Mouse (Mus musculus): Measurements from ENCODE around the gene Olfr550. TPM values are rescaled to one million over a fixed set of nuclear protein-coding genes. Genes with fewer than 3 reads are reported as not detected.

Gene Olfr550
- total RNA-seq, 2 experiments from 2014 or later = 2.8 to 2.9 TPM

Other genes starting within 250 kb of the Olfr550 start
- 10 to 100 TPM; 12.1 to 12.9 TPM for gene Rrm1, start 129.7 kb upstream of the Olfr550 start, total RNA-seq (2021)
- gene Olfr543, start 89.8 kb upstream of the Olfr550 start, total RNA-seq (2021) = not detected
- not detected for gene Olfr544, start 83.1 kb upstream of the Olfr550 start, total RNA-seq (2021)
- not detected for gene Olfr545, start 71.9 kb upstream of the Olfr550 start, total RNA-seq (2021)
- gene Olfr547, start 36.7 kb upstream of the Olfr550 start, total RNA-seq (2021) = not detected
- not detected for gene Olfr548-ps1, start 30.5 kb upstream of the Olfr550 start, total RNA-seq (2021)
- not detected for gene Olfr549, start 21.6 kb upstream of the Olfr550 start, total RNA-seq (2021)
- gene Trim21, start 6.0 kb upstream of the Olfr550 start, total RNA-seq (2021) = 1 to 10 TPM; 2.5 to 3.2 TPM
- gene Olfr551, start 20.4 kb downstream of the Olfr550 start, total RNA-seq (2021) = not detected
- under 1 TPM in 1 of 2 experiments, not detected in 1; 0.12 TPM for gene Olfr552, start 26.3 kb downstream of the Olfr550 start, total RNA-seq (2021)
- not detected for gene Olfr553, start 46.8 kb downstream of the Olfr550 start, total RNA-seq (2021)
- gene Olfr554, start 67.0 kb downstream of the Olfr550 start, total RNA-seq (2021) = not detected
- gene Olfr555, start 87.4 kb downstream of the Olfr550 start, total RNA-seq (2021) = not detected
- gene Olfr556, start 93.5 kb downstream of the Olfr550 start, total RNA-seq (2021) = under 1 TPM in 1 of 2 experiments, not detected in 1; 0.09 TPM
- gene Trim68, start 115.9 kb downstream of the Olfr550 start, total RNA-seq (2021) = 1 to 10 TPM; 5.5 to 6.4 TPM
- gene Olfr557, start 124.5 kb downstream of the Olfr550 start, total RNA-seq (2021) = under 1 TPM; 0.19 to 0.21 TPM
- gene Olfr558, start 130.8 kb downstream of the Olfr550 start, total RNA-seq (2021) = under 1 TPM; 0.41 to 0.45 TPM
- not detected for gene Olfr33, start 147.6 kb downstream of the Olfr550 start, total RNA-seq (2021)
- not detected for gene Olfr559, start 156.0 kb downstream of the Olfr550 start, total RNA-seq (2021)
- not detected for gene Olfr560, start 187.9 kb downstream of the Olfr550 start, total RNA-seq (2021)
- gene Olfr78, start 188.0 kb downstream of the Olfr550 start, total RNA-seq (2021) = under 1 TPM; 0.16 to 0.38 TPM
- under 1 TPM in 1 of 2 experiments, not detected in 1; 0.24 TPM for gene Olfr561, start 199.8 kb downstream of the Olfr550 start, total RNA-seq (2021)
- not detected for gene Olfr564, start 232.0 kb downstream of the Olfr550 start, total RNA-seq (2021)

Measured in layer of hippocampus, postnatal 14 days (tissue).